Mouse (Mus musculus) heart, postnatal 0 days (tissue): ENCODE data around the gene Cpsf6. TPM values are rescaled to one million over a fixed set of nuclear protein-coding genes. Genes with fewer than 3 reads are reported as not detected.

ENCODE experiments used
- ATAC-seq: fragments of 200-750 bp; cut with Nextera tagmentation; 2 replicates; pipeline ENCODE4 v1.8.0; 2017; ENCODE audit warnings: low read depth, moderate number of reproducible peaks, moderate library complexity; ENCODE audit not compliant: insufficient read depth
- DNase-seq: peaks from one replicate; pipeline ENCODE4 v3.0.0-alpha.2; 2016; ENCODE audit warnings: low spot score
- H3K27ac ChIP-seq: fragments of 300-500 bp; sonication (generic); 2 replicates; pipeline ENCODE4 v1.5.1; 2014; ENCODE audit warnings: low read depth, mild to moderate bottlenecking
- H3K27me3 ChIP-seq: fragments of 300-500 bp; sonication (generic); 2 replicates; pipeline ENCODE4 v1.6.1; 2014; ENCODE audit warnings: low read length, mixed read lengths; ENCODE audit not compliant: control insufficient read depth, insufficient read depth
- H3K36me3 ChIP-seq: fragments of 300-500 bp; sonication (generic); replicated peaks from 2 replicates; pipeline ENCODE4 v1.6.1; 2014; ENCODE audit warnings: low read length, mixed read lengths; ENCODE audit not compliant: control insufficient read depth, insufficient read depth
- H3K4me1 ChIP-seq: fragments of 300-500 bp; sonication (generic); 2 replicates; pipeline ENCODE4 v1.6.1; 2014; ENCODE audit warnings: antibody characterized with exemption; ENCODE audit not compliant: control insufficient read depth, insufficient read depth
- H3K4me2 ChIP-seq: fragments of 300-500 bp; sonication (generic); 2 replicates; pipeline ENCODE4 v1.6.1; 2014; ENCODE audit warnings: low read depth, mild to moderate bottlenecking, low read length, moderate library complexity
- H3K4me3 ChIP-seq: fragments of 300-500 bp; sonication (generic); 2 replicates; pipeline ENCODE4 v1.5.1; 2014; ENCODE audit warnings: low read depth, low read length
- H3K9ac ChIP-seq: fragments of 300-500 bp; sonication (generic); replicated peaks from 2 replicates; pipeline ENCODE4 v1.6.1; 2014; ENCODE audit warnings: low read depth, low read length, mixed read lengths
- H3K9me3 ChIP-seq: fragments of 300-500 bp; sonication (generic); replicated peaks from 2 replicates; pipeline ENCODE4 v1.6.1; 2016; ENCODE audit warnings: low read length; ENCODE audit not compliant: control insufficient read depth
- CTCF ChIP-seq: IDR thresholded peaks from 2 replicates; pipeline ENCODE4 v1.5.1; 2016; ENCODE audit warnings: antibody characterized with exemption, control low read depth, low read depth
- EP300 ChIP-seq: IDR thresholded peaks from 2 replicates; pipeline ENCODE4 v1.6.1; 2016; ENCODE audit warnings: antibody characterized with exemption, low read depth
- WGBS: fragments of 180-500 bp; shearing (Covaris S2); extraction: QIAGEN DNeasy Blood & Tissue Kit; methylation state at CpG from one replicate; pipeline ENCODE4 v1.1.7; 2014; 5-methylcytosine and 5-hydroxymethylcytosine counted together
- polyA plus RNA-seq: library from polyadenylated mRNA; unstranded; fragments of >200 nt; fragmentation: Nextera tagmentation; extraction: Ambion mirVana; gene quantifications from 2 replicates; pipeline ENCODE4 v1.2.1, GENCODE M21; 2015
- total RNA-seq: library from RNA; depleted of rRNA; stranded (reverse); fragments of >200 nt; gene quantifications from 2 replicates; pipeline ENCODE4 v1.2.3, GENCODE M21; 2014; ENCODE audit warnings: low replicate concordance

Cpsf6 gene
- total and polyA plus RNA-seq, 2 experiments from 2014 or later = 55.7 to 57.8 TPM

GRCm38 (mm10) chr10:117416095-117416494 is 36.3 kb upstream of the Cpsf6 start:
- 91% methylated on average over 9 of the region's 9 CpGs for WGBS

DNA sequence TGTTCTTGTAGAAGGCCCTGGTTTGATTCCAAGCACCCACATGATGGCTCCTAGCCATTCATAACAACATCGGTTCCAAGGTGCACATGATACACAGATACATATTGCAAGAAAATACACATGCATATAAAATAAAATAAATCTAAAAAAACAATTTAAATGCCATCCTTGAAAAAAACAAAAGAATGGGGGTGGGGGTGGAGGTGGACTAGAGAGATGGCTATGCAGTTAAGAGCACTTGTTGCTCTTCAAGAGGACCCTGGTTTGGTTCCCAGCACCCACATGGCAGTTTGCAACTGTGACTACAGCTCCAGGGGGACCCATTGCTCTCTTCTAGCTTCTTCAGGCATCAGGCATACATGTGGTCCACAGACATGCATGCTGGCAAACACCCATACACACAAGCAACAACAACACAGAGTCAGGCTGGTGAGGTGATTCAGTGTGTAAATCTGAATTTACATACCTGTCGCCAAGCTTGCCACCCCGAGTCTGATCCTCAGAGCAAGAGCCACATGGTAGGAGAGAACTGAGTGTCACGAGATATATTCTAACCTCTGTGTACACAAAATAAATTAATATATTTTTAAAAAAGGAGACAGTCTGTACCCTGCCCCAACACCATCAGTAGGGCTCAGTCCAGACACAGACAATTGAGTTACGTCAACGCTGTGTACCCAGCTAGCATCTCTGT is 35.7 kb upstream of the Cpsf6 start:
- Histone ChIP-seq H3K36me3 (no peaks in the 10 kb centered on the region), H3K27me3 (no peaks in the 10 kb centered on the region), H3K4me2 (no peak overlapping the region), H3K9me3 (no peaks in the 10 kb centered on the region), H3K9ac (no peak overlapping the region), H3K4me1 (peaks cover 17% of the 10 kb centered on the region), H3K4me3 (no peak overlapping the region), H3K27ac (no peak overlapping the region)
- WGBS = 88% methylated on average over 6 of the region's 6 CpGs
- DNase-seq (no peak), ATAC-seq (no peak)
- TF ChIP-seq EP300 (no peak), CTCF (no peak)

More at GRCm38 (mm10) chr10:117416095-117416494, 36.3 kb upstream of the Cpsf6 start:
- Histone ChIP-seq H3K36me3 (no peaks in the 10 kb centered on the region), H3K4me1 (peaks cover 17% of the 10 kb centered on the region), H3K27me3 (no peaks in the 10 kb centered on the region), H3K4me3 (no peak overlapping the region), H3K9me3 (no peaks in the 10 kb centered on the region), H3K4me2 (no peak overlapping the region), H3K9ac (no peak overlapping the region), H3K27ac (no peak overlapping the region)
- DNase-seq (no peak), ATAC-seq (no peak)
- no peak for TF ChIP-seq CTCF
- no peak for TF ChIP-seq EP300

DNA sequence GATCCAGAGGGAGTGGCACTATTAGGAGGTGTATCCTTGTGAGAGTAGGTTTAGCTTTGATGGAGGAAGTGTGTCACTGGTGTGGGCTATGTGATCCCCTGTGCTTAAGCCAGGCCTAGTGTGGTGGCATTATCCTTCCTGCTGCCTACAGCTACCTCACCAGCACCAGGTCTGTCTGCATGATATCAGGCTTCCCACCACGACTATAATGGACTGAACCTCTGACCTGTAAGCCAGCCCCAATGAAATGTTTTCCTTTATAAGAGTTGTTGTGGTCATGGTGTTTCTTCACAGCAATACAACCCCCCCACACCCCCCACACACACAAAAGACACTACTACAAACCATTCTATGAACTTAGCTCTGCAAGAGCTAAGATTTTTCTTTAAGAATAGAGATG is 34.9 kb upstream of the Cpsf6 start:
- WGBS = 64% methylated on average over 1 of the region's 1 CpGs
- no peak for TF ChIP-seq EP300
- no peak for TF ChIP-seq CTCF
- no peak overlapping the region for H3K4me3 ChIP-seq
- no peaks in the 10 kb centered on the region for H3K27me3 ChIP-seq
- H3K4me2 ChIP-seq = no peak overlapping the region
- peaks cover 17% of the 10 kb centered on the region for H3K4me1 ChIP-seq
- no peak overlapping the region for H3K9ac ChIP-seq
- H3K36me3 ChIP-seq = no peaks in the 10 kb centered on the region
- H3K9me3 ChIP-seq = no peaks in the 10 kb centered on the region
- ATAC-seq (no peak), DNase-seq (no peak)
- no peak overlapping the region for H3K27ac ChIP-seq

DNA sequence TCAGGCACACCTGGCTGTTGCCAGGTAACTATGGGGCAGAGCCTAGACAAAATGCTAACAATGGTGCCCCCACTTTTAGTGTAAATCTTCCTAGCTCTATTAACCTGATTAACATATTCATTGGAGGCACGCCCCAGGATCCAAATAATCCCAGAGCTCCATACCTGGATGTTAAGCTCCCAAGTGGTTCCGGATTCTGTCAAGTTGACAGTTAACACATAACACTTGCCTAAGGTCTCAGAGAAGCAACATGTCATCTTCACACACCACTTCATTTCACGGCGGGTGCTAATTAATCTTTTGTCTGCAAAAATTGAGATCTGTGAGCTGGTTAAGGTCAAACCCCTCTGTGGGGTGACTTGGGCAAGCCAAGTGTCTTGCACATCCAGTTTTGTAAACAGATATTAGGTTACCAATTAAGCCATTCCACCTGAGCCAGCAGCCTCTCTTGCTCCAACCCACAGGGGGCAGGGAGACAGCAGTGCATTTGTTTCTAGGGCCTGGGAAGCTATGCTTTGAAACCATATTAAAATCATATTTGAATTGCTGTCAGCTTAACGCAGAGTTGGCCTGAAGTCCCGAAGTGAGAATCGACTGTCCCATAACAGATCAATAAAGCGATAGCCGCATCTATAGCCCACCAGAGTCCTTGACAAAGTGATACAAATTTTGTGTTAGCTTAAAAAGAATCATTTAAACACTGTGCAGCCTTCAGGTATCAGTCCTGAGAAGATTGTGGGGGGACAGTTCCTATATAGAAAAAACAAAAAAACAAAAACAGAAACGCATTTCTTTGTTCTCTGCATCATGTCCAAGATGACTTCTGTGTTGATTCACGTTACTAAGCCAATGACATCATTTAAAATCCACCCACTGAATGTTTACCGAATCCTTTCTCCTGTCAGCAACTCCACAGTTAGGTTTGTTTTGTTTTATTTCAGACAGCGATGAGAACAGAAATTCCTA is 34.0 kb upstream of the Cpsf6 start:
- no peak overlapping the region for H3K4me2 ChIP-seq
- no peak overlapping the region for H3K9ac ChIP-seq
- no peaks in the 10 kb centered on the region for H3K36me3 ChIP-seq
- no peak overlapping the region for H3K4me3 ChIP-seq
- no peak for TF ChIP-seq CTCF
- TF ChIP-seq EP300 = no peak
- ATAC-seq (no peak), DNase-seq (no peak)
- H3K9me3 ChIP-seq = no peaks in the 10 kb centered on the region
- H3K4me1 ChIP-seq = peaks cover 17% of the 10 kb centered on the region
- no peaks in the 10 kb centered on the region for H3K27me3 ChIP-seq
- H3K27ac ChIP-seq = no peak overlapping the region
- 72% methylated on average over 13 of the region's 13 CpGs for WGBS

DNA sequence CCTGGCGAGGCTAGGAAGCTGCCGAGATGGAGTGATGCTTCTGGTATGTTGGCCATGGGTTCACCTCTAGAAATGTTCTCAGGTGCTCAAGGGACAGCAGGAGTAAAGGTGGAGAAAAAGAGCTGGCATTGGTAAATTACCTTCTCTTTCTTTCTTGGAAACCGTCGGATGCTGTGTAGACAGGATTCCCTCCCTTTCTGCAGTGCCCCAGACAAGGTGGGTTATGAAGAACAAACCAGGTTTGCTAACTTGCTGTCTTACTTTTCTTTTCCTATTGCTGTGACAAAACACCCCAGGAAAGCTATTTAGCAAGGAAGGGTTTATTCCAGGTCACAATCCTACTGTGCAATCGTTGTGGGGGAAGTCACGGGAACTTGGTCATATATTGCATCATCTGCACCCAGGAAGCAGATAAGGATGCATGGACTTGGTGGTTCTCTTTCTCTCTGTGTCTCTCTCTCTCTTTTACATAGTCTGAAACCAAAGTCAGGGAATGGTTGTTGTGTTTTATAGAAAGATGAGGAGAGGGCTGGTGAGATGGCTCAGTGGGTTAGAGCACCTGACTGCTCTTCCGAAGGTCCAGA is 32.8 kb upstream of the Cpsf6 start:
- no peaks in the 10 kb centered on the region for H3K9me3 ChIP-seq
- H3K9ac ChIP-seq = no peak overlapping the region
- ATAC-seq (no peak), DNase-seq (no peak)
- no peak overlapping the region for H3K4me2 ChIP-seq
- 71% methylated on average over 7 of the region's 7 CpGs for WGBS
- peaks cover 5% of the 10 kb centered on the region for H3K4me1 ChIP-seq
- H3K4me3 ChIP-seq = no peak overlapping the region
- no peaks in the 10 kb centered on the region for H3K27me3 ChIP-seq
- H3K27ac ChIP-seq = no peak overlapping the region
- H3K36me3 ChIP-seq = no peaks in the 10 kb centered on the region
- TF ChIP-seq CTCF (no peak), EP300 (no peak)
